Mouse (Mus musculus) inflammation-experienced regulatory T-cells, adult 6 months (primary cell): Measurements from ENCODE around the gene Nnmt. TPM values are rescaled to one million over a fixed set of nuclear protein-coding genes. Genes with fewer than 3 reads are reported as not detected.
A peak's percentile ranks its signal among the peaks of the same experiment; 100 is the strongest.

Experiments
- ATAC-seq: one replicate; pipeline ENCODE4 v1.8.0; 2017
- polyA plus RNA-seq, 3 experiments: library from polyadenylated mRNA; unstranded; fragments of 100-300 nt; shearing (Covaris generic); gene quantifications; one replicate each; pipeline ENCODE4 v1.2.1; 2017

The Nnmt gene
- polyA plus RNA-seq, 3 experiments from 2014 or later = 0.50 TPM; not detected in 2

DNA sequence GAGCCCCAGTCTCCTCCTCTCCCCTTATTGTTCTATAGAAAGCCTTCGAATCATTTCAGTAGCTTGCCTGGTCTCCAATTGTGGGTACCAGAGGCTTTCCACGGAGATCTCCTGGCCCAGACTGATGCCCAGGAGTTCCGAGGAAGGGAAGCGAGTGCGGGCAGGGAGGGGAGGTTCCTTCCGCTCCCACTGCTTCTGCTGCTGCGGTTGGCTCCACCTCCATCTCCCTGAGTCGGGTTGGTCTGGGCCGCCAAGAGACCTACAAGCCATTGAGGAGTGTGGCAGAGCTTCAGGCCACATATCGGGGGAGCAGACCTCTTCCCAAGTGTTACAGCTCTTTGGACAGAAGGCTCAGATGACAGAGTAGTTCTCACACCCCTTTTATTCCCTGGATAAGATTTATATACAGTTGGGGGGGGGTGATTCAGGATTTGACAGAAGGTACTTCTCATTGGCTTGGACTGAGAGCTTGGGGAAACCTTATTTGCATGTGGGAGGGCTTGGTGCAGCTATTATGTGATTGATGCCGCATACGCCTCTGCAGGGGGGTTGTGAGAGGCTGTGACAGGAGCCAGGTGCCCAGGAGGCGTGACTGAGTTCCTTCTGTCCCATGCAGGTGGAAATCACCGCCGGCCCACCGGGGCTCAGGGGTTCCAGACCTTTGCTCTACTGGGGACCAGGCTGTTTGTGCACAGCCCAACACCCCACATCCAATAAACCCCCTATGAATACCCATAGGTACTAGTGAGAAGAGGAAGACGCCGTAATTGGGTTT lies 30.8 kb upstream of the Nnmt start:
- no peak for ATAC-seq

DNA sequence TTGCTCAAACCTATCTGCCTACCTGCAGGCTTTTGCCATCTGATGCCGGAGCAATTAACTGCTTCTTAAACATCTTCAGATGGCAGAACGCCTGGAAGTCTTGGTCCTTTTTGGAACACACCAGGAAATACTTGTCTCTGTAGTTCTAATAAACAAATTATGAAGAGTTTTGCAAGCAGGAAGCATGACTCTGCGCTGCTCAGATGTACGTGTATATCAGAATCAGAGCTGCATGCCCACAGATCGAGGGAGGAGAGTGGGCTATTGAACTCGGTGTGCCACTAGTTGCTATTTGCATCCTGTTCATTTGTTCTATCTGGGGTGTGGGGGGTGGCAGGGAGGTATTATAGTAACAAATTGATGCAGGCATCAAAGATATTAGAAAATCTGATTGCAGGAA lies 28.2 kb upstream of the Nnmt start:
- ATAC-seq = no peak

DNA sequence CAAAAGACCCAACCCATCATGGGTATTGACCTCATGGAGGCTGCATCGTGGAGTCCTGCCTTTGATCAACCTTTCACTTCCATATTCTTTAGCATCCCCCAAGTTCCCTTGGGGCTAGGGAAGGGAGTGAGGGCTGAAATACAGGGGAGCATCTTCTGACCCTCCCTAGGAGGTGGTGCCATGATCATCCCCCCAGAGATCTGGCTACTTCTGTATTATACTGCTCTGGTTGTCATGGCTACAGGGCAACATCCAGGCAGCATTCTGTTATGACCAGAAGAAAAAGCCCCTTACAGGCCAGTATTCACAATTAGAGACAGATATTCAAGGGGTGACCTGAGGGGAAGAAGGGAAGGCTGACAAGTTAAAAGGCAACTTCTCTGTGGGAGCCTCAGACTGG lies 14.3 kb upstream of the Nnmt start:
- no peak for ATAC-seq

DNA sequence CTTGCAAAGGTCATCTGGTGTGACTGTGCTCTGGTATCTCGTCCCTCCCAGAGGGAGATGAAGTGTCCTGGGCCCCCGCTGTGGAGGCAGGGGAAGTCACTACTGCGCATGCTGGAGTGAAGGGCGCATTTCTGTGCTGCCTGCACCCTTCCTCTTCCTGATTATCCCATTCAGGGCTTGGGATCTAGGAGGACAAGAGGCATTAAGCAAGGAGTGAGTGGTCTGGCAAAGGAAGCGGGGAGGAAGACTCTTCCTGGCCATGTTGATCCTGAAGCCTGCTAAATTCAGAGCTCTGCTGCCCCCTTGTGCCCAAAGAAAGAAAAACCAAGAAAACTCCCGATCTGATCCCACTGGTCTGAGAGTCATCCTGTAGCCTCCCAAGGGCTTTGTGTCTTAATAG lies 13.6 kb upstream of the Nnmt start:
- ATAC-seq = no peak

DNA sequence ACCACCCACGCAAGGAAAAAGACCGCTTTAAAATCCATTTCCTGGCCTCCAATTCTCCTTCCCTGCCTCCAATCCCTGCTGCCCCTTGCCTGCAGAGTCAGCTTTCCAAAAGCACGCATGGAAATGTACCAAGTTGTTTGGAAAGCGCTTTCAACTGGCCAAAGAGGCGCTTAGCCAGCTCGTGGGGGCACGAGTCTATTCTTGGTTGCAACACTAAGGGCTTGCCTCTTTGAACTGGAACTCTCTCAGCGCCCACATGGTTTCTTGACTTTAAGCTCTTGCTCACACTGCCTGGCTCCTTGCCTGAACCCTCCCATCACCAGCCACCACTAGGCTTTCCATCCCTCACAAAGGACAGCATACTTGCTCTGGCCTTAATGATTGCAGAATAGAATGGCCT lies 13.2 kb upstream of the Nnmt start:
- ATAC-seq = no peak

DNA sequence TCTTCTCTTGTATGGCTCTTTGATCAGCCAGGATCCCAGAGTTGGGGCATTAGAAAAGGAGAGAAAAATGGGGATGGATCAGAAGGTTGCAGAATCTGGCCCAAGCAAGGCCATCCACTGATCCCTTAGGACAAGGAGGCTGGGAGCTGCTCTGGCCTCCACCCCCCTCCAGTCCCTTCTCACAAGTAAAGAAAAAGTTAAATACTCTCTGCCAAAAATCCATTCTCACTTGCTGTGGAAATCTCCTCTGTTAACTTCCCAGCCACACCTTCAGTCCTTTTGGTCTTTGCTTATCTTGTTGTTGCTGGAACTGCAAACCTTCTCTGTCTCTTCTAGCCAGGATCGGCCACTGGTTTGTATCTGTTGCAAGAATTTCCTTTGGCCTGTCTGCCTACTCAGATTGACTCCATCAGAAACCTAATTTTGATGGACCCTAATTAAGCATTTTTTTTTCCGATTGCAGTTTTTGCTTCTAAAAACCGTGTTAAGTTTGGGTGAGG lies 12.6 kb upstream of the Nnmt start:
- no peak for ATAC-seq

DNA sequence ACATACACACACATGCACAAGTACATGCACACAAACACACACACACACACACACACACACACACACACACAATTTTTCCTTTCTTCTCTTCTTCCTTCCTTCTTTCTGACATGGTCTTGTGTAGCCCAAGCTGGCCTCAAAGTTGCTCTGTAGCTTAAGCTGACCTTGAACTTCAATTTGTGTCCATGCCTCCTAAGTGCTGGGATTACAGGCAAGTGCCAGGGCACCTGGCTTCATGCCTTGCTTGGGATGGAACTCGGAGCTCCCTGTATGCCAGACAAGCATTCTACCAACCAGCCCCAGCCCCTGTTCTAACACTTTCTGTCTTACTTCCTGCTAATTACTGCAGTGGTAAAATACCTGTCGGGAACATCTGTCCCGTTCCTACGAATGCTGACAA lies 8.3 kb upstream of the Nnmt start:
- ATAC-seq = no peak

DNA sequence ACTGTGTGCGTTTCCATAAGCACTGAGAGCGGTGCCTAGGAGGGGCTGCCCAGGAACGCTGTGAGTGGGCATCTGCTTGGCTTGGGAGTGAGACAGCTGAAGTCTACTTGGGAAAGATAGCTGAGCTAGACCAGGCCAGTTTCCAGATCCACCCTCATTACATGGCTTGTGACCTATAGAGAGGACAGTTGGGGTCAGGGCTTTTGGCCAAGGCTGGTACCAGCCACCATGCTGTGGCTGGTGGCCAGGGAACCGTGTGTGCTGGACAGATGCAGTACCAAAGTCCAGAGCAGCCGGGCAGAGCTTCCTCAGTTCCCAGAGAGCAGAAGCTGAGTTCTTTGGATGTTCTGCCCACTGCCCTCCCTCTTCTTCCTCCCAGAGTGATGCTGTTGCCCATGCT lies 7.6 kb upstream of the Nnmt start:
- ATAC-seq = no peak

DNA sequence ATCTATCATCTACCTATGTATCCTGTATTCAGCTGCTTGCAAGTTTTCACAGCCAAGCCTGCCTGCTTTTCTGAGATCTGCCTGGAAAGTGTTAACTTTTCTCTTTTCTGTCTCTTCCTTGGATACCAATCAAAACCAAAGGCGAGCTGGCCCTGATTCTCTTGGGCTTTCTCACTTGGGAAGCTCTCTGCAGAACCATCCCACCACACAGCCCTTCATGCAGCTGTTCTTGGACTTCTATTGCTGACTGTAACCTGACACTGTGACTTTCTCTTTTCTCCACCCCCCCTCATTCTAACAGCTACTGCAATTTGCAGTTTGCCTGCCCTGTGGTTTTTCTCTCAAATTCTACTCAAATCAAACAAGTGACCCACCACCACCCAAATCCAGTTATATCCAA lies 6.1 kb upstream of the Nnmt start:
- no peak for ATAC-seq

DNA sequence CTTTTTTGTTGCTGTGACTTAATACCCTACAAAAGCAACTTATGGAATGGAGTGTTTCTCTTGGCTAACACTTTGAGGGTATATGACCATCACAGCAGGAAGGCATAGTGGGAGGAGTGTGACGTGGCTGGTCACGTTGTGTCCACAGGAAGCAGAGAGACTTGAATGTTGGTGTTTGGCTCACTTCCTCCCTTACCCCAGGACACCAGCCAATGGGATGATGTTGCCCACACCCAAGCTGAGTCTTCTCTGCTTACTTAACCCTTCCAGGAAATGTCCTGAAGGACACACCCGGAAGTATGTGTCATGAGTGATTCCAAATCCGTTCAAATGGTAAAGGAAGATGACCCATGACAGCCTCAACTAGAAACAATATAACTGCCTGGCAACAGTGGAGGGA lies 4.8 kb upstream of the Nnmt start:
- ATAC-seq = no peak

DNA sequence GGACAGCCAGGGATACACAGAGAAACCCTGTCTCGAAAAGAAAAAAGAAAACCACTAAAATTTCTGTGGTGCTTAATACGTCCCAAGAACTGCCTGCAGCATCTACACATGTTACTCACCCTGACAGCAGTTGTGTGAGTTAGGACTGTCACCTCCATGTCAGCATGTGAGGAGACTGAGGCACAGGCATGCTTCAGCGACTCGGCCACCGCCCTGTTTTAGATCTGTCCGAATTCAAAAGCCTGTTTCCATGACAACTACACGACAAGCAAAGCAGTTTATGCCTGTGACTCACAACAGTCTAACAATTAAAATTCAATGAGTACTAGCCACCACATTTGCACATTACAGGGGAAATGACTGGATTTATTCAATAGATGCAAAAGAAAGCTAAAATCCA lies 2.5 kb upstream of the Nnmt start:
- ATAC-seq = no peak

DNA sequence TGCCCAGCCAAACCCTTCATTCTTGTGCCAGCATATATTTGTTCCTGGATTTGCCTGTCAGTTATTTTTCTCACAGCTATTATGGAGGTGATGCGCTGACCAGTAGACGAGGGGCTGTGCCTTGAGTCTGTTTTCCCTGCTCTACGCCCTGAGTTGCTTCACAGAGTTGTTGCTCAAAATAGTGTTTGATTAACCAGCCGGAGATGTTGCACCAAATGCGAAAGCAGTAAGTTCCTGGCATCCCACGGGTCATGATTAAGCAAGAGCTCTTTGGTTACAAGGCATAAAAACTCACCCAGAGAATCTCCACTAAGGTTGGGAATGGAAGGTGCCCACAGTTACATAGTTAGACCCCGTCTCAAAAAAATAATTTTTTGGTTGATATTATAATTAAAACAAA lies 1.2 kb upstream of the Nnmt start:
- ATAC-seq = no peak

DNA sequence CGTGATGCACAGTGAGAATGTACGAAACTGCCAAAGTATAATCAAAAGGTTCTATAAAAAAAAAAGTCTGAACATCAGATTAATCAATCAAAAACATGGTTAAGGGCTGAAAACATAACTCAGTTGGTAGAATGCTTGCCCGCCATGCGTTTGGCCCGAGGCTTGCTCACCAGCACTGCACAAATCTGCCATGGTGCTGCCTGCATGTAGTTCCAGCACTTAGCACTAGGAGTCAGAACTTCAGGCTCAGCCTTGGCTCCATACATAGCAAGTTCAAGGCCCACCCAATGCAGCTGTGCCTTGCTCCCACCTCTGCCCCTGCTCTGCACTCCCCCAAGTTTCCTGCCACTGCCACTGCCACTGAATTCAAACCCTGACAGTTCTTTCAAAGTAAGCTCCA lies 744 bp upstream of the Nnmt start:
- ATAC-seq = no peak

DNA sequence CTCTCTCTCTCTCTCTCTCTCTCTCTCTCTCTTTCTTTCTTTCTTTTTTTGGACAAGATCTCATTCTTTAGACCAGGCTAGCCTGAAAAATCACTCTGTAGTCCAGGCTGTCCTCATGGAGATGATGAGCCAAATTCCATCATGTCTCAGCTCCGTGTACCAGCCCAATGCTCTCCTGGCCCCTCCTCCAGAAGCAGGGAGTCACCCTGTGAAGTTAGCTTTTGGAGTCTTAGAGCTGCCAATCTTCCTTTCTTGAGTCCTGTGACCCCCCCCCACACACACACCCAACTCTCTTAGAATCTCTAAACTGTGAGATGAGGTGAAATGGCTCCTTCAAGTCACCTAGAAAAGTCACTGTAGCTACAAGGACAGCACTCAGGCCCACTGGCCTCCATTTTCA lies 727 bp downstream of the Nnmt start:
- ATAC-seq = no peak

DNA sequence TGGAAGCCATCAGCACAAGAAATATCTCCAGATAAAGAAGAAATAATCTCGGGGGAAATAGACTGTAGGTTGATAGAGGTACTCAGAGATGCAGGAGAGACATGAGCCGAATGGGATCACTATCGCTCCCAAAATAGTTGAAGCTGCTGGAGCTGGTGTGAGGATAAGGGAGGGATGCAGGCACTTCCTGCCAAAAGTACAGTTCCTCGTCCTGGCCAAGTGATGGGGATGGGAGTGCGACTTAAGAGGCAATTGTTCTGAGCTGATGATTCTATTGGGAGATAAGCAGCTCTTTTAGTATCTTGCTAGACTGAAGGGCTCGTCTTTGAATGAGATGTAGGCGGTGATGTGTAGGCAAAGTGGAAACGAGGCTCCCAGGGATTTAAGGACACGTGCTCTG lies 4.1 kb downstream of the Nnmt start:
- no peak for ATAC-seq

DNA sequence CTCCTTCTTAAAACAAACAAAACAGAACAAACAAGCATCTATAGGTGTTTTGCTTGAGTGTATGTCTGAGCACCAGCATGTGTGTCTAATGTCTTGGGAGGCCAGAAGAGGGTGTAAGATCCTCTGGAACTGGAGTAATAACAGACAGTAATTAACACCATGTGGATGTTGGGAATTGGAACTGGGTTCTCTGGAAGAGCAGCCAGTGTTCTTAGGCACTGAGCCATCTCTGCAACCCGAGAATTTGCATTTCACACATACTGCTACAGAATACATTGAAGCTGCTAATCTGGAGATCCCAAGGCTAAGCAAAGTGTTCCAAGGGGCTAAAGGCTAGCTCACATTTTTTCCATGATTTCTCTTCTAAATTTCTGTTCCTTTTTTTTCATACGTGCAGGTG lies 4.9 kb downstream of the Nnmt start:
- no peak for ATAC-seq

DNA sequence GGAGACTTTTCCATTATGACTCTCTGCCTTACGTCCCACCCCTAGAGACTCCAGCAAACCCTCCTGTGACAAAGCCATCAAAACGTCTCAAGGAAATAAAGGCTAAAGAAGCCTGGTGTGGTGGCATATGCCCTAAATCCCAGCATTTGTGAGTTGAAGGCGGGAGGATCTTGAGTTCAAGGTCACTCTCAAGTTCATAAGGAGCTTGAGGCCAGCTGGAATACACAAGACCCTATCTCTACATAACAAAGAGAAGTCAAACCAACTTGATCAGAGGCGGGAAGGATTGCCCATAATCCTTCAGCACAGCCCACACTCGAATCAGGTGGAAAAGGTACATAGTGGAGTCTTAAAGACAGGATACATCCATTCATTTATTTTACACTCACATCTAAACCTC lies 7.5 kb downstream of the Nnmt start:
- ATAC-seq = no peak

DNA sequence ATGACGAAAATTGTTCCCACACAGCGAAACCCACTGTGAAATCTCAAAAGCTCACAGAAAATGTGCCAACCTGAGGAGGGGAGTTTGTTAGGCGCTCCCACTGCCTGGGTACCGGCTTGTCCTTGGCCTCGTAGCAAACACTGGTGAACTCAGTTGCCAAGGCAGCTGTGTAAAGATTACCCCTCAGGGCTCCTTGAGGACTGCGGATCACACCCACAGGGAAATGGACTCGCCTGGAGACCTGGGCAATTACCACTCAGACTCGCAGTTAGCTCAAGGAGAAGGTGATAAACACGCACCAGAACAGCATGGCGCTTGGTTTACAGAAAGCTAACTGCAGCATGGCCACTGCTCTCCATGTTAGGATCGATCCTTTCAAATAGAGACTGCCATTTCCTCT lies 8.0 kb downstream of the Nnmt start:
- ATAC-seq = no peak

DNA sequence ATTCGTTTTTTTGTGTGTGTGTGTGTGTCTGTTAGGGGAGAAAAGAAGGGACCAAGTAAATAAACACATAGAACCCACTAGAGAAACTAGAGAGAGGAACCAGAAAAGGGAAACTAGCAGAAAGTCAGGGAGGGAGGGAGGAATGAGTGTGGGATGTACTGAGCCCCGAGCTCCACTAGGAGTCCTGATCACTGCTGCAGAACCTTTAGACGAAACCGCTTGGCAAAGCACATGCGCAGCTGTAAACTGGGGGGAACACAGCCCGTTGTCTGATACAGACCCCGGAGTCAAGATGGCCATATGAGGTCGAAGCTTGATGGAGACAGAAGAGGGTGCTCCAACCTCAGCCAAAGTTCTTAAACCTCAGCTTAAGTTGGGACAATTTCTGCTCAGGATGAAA lies 11.0 kb downstream of the Nnmt start:
- ATAC-seq = no peak

DNA sequence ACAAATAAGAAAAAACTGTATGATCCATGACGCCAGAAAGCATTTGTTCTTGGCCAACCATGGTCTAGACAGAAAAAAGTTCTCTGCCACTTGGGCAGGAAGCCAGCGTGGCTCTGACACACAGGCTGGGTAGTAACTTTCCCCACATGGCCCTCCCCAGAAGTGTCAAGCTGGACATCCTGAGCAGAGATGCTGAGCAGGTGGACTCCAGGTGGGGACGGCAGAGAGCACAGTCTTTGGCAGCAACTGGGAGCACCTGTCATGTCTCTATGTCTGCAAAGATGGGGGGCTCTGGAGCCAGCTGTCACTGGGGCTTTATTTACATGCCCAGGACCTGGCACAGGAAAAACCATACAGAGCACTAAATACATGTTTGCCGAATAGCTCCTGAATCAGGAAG lies 14.3 kb downstream of the Nnmt start:
- no peak for ATAC-seq

DNA sequence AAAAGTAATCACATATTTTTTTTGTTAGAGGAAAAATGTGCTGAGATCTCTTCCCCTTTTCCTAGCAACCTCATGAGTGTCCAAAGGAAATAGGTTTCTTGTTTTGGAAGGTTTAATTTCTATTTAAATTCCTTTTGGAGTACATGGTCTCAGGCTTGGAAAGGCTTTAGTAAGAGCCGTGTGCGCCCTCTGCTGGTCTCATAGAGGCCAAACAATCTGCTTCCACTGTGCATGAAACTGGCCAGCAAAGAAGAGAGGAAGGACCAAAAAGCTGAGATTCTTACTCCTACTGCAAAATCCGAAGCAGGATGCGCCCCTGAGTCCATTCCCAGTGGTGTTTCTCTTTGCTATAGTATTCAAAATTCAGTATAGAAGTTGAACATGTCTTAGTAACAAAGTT lies 18.6 kb downstream of the Nnmt start:
- ATAC-seq = no peak

DNA sequence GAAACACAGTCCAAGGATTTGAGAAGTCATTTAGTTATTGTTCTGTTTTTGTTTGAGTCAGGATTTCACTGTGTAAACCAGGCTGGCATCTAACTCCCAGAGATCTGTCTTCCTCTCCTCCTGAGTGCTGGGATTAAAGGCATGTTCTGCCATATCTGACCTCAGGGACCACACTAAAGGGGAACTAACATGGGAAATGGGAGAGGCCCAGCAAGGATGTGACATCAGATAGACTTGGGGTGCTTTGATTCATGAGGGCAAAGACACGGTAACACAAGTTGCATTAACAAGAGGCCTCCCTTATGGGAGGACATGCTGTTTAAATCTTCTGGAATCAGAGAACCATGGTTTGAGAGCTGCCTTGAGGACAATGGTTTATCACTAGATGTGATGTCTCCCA lies 24.1 kb downstream of the Nnmt start:
- no peak for ATAC-seq

DNA sequence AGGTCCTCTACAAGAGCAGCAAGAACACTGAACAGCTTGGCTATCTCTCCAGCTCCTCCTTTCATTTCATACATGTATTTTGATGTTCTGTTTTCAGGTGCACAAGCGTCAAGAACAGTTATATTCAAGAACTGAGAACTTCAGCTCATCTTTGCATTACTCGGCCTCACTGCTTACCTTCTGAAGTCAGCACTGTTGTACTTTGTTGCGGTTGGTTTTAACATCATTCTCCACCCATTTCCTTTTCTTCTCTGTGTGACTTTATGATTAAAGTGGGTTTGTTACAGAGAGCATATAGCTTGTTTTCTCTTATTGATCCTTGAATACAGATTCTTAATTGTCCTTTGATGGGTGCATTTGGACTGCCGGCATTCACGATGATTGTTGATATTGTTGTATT lies 42.6 kb downstream of the Nnmt start:
- peak; percentile 58 for ATAC-seq

DNA sequence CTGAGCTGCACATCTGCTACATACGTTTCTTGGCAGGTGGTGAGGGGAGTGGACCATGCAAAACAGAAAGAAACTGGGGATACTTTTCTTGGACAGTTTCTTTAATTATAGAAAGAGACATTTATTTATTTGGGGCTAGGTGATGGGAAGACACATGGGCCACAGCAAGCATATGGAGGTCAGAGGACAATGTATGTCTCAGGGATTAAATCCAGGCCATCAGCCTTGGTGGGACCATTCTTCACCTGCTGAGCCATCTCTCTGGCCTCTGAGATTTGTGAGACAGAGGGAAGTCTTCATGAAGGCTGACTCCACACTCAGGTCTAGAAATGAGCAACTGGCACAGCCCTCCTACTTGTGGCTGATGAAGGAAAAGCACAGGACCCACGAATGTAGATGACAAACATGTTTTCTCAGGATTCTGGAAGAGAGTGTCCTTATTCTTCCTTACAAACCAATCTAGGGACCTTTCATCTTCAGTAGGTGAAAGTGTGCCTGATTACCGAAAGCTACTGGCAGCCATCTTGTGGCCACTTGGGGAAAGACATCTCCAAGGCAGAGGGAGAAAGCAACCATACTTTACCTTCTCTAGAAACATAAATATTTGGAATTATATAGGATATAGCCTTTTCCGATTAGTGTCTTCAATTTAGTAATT lies 45.3 kb downstream of the Nnmt start:
- peak; percentile 59 for ATAC-seq

DNA sequence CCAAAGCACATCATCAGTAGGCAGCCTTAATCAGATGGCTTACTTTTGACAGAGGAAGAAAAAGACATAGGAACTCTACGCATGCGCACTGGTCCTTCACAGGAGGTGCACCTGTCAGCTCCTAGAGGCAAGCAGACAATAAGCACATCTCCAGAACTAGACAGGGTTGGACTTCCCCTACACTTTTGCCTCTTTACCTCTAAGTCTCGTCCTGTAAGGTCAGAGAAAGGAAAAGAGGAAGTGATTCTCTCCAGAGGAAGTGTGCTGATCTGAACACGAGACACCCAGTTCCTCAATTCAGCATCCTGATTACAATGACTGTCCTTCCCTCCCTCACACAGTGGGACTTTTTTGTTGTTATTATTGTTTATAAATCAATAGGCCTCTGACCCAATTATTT lies 46.3 kb downstream of the Nnmt start:
- ATAC-seq = peak; percentile 44
